Comparison of ENCODE assay signal across 8 mouse cellular contexts in the genomic region with DNA sequence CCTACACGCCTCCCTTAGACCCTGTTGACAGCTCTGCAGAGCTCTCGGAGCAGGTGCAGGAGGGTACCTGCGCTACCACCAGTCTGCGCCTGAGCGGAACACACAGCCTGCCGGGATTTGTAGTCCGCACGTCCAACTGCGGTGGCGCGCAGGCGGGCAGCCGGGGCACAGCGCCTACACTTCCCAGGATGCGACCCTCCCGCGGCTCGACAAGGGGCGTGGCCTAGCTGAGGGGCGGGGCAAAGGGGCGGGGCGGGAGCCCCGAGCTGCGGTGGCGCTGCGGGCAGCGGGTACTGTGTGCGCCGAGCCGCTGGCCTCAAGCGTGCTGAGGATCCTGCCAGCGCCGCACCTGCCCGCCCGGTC. TPM values are rescaled to one million over a fixed set of nuclear protein-coding genes. Genes with fewer than 3 reads are reported as not detected.
DNase-seq lines count a peak whose midpoint lies in the region; ATAC-seq and TF ChIP-seq lines count a peak whose summit lies in the region.

A gene (plus strand): TSS at position 242 of the 363 bp plus-strand sequence.

- no peak for TF ChIP-seq EP300 in stomach, postnatal 0 days (optimal IDR thresholded peaks at IDR 0.05)

- TF ChIP-seq CTCF in stomach, postnatal 0 days (IDR thresholded peaks at IDR 0.05; ENCODE audit: low read depth), result peak; percentile 38; the same call in 1 of the 2 replicates

- H3K4me2 ChIP-seq in forebrain, embryonic 15.5 days (replicated peaks), result peak within 1 kb of the TSS; percentile 93
- H3K4me2 ChIP-seq in liver, embryonic 16.5 days (ENCODE audit: low read depth, low read length), result peak within 1 kb of the TSS; percentile 87
- peak within 1 kb of the TSS; percentile 97 for H3K4me2 ChIP-seq in neural tube, embryonic 12.5 days (replicated peaks)
- peak within 1 kb of the TSS; percentile 98 for H3K4me2 ChIP-seq in stomach, postnatal 0 days (replicated peaks; ENCODE audit: low read depth)

- WGBS in forebrain, embryonic 15.5 days, result under 1% methylated on average over 34 of the region's 35 CpGs
- WGBS in large intestine, adult 2 months, result under 1% methylated on average over 35 of the region's 35 CpGs
- under 1% methylated on average over 35 of the region's 35 CpGs for WGBS in liver, embryonic 16.5 days (ENCODE audit: insufficient replicate concordance)
- WGBS in neural tube, embryonic 12.5 days, result under 1% methylated on average over 35 of the region's 35 CpGs
- WGBS in stomach, postnatal 0 days, result under 1% methylated on average over 32 of the region's 35 CpGs

- H3K9ac ChIP-seq in forebrain, embryonic 15.5 days (replicated peaks), result peak within 1 kb of the TSS; percentile 55
- peak within 1 kb of the TSS; percentile 34; the same call in 1 of the 2 replicates for H3K9ac ChIP-seq in liver, embryonic 16.5 days (ENCODE audit: low read depth, low read length)
- peak within 1 kb of the TSS; percentile 51 for H3K9ac ChIP-seq in neural tube, embryonic 12.5 days
- peak within 1 kb of the TSS; percentile 50 for H3K9ac ChIP-seq in stomach, postnatal 0 days (ENCODE audit: low read length)

- DNase-seq in CD8-positive naive resting alpha-beta T cell, adult 2 months (ENCODE audit: low read depth in 2 of 2, low spot score in 2 of 2), result peak; percentile 87 to 90
- DNase-seq in heart, postnatal 14 days, result peak; percentile 85 to 89
- DNase-seq in large intestine, adult 2 months (ENCODE audit: low read depth, low spot score), result peak; percentile 79
- peak; percentile 96 for DNase-seq in stomach, postnatal 0 days (ENCODE audit: low spot score)

- no peaks in the 10 kb centered on the region for H3K9me3 ChIP-seq in forebrain, embryonic 15.5 days
- H3K9me3 ChIP-seq in liver, embryonic 16.5 days (replicated peaks; ENCODE audit: control insufficient read depth, low read length), result no peaks in the 10 kb centered on the region
- H3K9me3 ChIP-seq in neural tube, embryonic 12.5 days, result no peaks in the 10 kb centered on the region
- no peaks in the 10 kb centered on the region for H3K9me3 ChIP-seq in stomach, postnatal 0 days (ENCODE audit: control insufficient read depth, low read length)

- H3K4me3 ChIP-seq in forebrain, embryonic 15.5 days, result peak within 1 kb of the TSS; percentile 64
- H3K4me3 ChIP-seq in liver, embryonic 16.5 days (ENCODE audit: low read depth, low read length), result peak within 1 kb of the TSS; percentile 60
- H3K4me3 ChIP-seq in neural tube, embryonic 12.5 days, result peak within 1 kb of the TSS; percentile 46
- peak within 1 kb of the TSS; percentile 57 for H3K4me3 ChIP-seq in stomach, postnatal 0 days (ENCODE audit: low read depth, low read length)

- peak within 1 kb of the TSS; percentile 76 for H3K27ac ChIP-seq in forebrain, embryonic 15.5 days (replicated peaks)
- no peak within 1 kb of the TSS for H3K27ac ChIP-seq in liver, embryonic 16.5 days (ENCODE audit: low read length)
- no peak within 1 kb of the TSS for H3K27ac ChIP-seq in neural tube, embryonic 12.5 days
- no peak within 1 kb of the TSS for H3K27ac ChIP-seq in stomach, postnatal 0 days (replicated peaks)

- peaks cover 12% of the 10 kb centered on the region for H3K4me1 ChIP-seq in forebrain, embryonic 15.5 days
- no peaks in the 10 kb centered on the region; the same call in none of the 2 replicates for H3K4me1 ChIP-seq in liver, embryonic 16.5 days (ENCODE audit: control insufficient read depth, low read depth, low read length)
- peaks cover 11% of the 10 kb centered on the region for H3K4me1 ChIP-seq in neural tube, embryonic 12.5 days
- peaks cover 4% of the 10 kb centered on the region; the same call in 1 of the 2 replicates for H3K4me1 ChIP-seq in stomach, postnatal 0 days (replicated peaks; ENCODE audit: control insufficient read depth, insufficient read depth)

- peaks cover 34% of the 10 kb centered on the region for H3K27me3 ChIP-seq in forebrain, embryonic 15.5 days
- peaks cover 27% of the 10 kb centered on the region for H3K27me3 ChIP-seq in liver, embryonic 16.5 days (ENCODE audit: control insufficient read depth, insufficient read depth, low read depth, low read length)
- H3K27me3 ChIP-seq in neural tube, embryonic 12.5 days (replicated peaks), result peaks cover 31% of the 10 kb centered on the region
- H3K27me3 ChIP-seq in stomach, postnatal 0 days (ENCODE audit: control insufficient read depth, insufficient read depth, low read length), result no peaks in the 10 kb centered on the region

- intact Hi-C loops in heart, postnatal 14 days (cut with DNase I), result loop anchor here (2.0 to 5.0 kb wide), 2 partner anchors 39 to 160 kb away; no protein-coding TSS in a partner anchor

- H3K36me3 ChIP-seq in forebrain, embryonic 15.5 days, result no peaks in the 10 kb centered on the region
- H3K36me3 ChIP-seq in liver, embryonic 16.5 days (ENCODE audit: control insufficient read depth, insufficient read depth), result no peaks in the 10 kb centered on the region
- H3K36me3 ChIP-seq in neural tube, embryonic 12.5 days, result no peaks in the 10 kb centered on the region
- H3K36me3 ChIP-seq in stomach, postnatal 0 days (ENCODE audit: control insufficient read depth, insufficient read depth, low read length), result no peaks in the 10 kb centered on the region

- peak; percentile 92 for ATAC-seq in cerebellum, adult (ENCODE audit: insufficient number of reproducible peaks, low FRiP score, low TSS enrichment)
- peak; percentile 98 for ATAC-seq in forebrain, embryonic 15.5 days (replicated peaks)
- peak; percentile 94 for ATAC-seq in liver, embryonic 16.5 days (ENCODE audit: low read depth)
- ATAC-seq in neural tube, embryonic 12.5 days (ENCODE audit: low FRiP score, low read depth), result peak; percentile 97
- ATAC-seq in stomach, postnatal 0 days (ENCODE audit: low FRiP score, low TSS enrichment), result peak; percentile 96

RNA-seq across cellular contexts. Expression of the gene that starts here (rescaled TPM):
- polyA plus RNA-seq in forebrain, embryonic 15.5 days (2015; fragmentation: Nextera tagmentation; extraction: Ambion mirVana), result 8.5 and 9.1 TPM in 2 replicates
- total RNA-seq in heart, postnatal 14 days (2021), result 10 to 100 TPM; 12.2 to 17.5 TPM
- polyA plus RNA-seq in large intestine, adult 2 months (2012; rRNA removed), result 6.9 and 7.0 TPM in 2 replicates
- polyA plus RNA-seq in liver, embryonic 16.5 days (2015; fragmentation: Nextera tagmentation; extraction: Ambion mirVana), result 0.20 and 0.45 TPM in 2 replicates
- 3.0 and 4.4 TPM in 2 replicates for polyA plus RNA-seq in neural tube, embryonic 12.5 days (2016; fragmentation: Nextera tagmentation; extraction: Ambion mirVana)
- polyA plus RNA-seq in stomach, postnatal 0 days (2015; fragmentation: Nextera tagmentation; extraction: Ambion mirVana), result 1.3 and 1.5 TPM in 2 replicates

Comparison
In these comparisons a context has a peak if more than half of its experiments do, and no peak if none do; other contexts are left out.
1. Peak in ATAC-seq, H3K4me3 ChIP-seq, H3K9ac ChIP-seq and H3K4me2 ChIP-seq in liver, embryonic 16.5 days; RNA of the gene not detected or under 1 TPM.